Mouse (Mus musculus) neural tube, embryonic 14.5 days (tissue): ENCODE results near the gene Tm4sf1. TPM values are rescaled to one million over a fixed set of nuclear protein-coding genes. Genes with fewer than 3 reads are reported as not detected.
A peak's percentile ranks its signal among the peaks of the same experiment; 100 is the strongest.

Source experiments
- ATAC-seq: fragments of 200-750 bp; cut with Nextera tagmentation; 2 replicates; pipeline ENCODE4 v1.8.0; 2017; ENCODE audit warnings: low read depth, mild to moderate bottlenecking, moderate TSS enrichment, moderate library complexity
- H3K27ac ChIP-seq: fragments of 300-500 bp; sonication (generic); 2 replicates; pipeline ENCODE4 v1.5.1; 2014; ENCODE audit warnings: low read depth, mild to moderate bottlenecking, control low read depth, low read length, moderate library complexity, mixed read lengths
- H3K27me3 ChIP-seq: fragments of 300-500 bp; sonication (generic); 2 replicates; pipeline ENCODE4 v1.6.1; 2014; ENCODE audit warnings: low read length; ENCODE audit not compliant: control insufficient read depth, insufficient read depth
- H3K36me3 ChIP-seq: fragments of 300-500 bp; sonication (generic); 2 replicates; pipeline ENCODE4 v1.6.1; 2014; ENCODE audit warnings: low read length, mixed read lengths; ENCODE audit not compliant: control insufficient read depth, insufficient read depth
- H3K4me1 ChIP-seq: fragments of 300-500 bp; sonication (generic); 2 replicates; pipeline ENCODE4 v1.6.1; 2014; ENCODE audit warnings: low read length; ENCODE audit not compliant: control insufficient read depth, insufficient read depth
- H3K4me2 ChIP-seq: fragments of 300-500 bp; sonication (generic); 2 replicates; pipeline ENCODE4 v1.6.1; 2014; ENCODE audit warnings: mild to moderate bottlenecking, low read depth, low read length, control low read depth
- H3K4me3 ChIP-seq: fragments of 300-500 bp; sonication (generic); 2 replicates; pipeline ENCODE4 v1.5.1; 2014; ENCODE audit warnings: low read depth, low read length, control low read depth, mixed read lengths
- H3K9ac ChIP-seq: fragments of 300-500 bp; sonication (generic); replicated peaks from 2 replicates; pipeline ENCODE4 v1.6.1; 2014; ENCODE audit warnings: low read depth, mild to moderate bottlenecking, control low read depth, low read length, mixed read lengths
- H3K9me3 ChIP-seq: fragments of 300-500 bp; sonication (generic); 2 replicates; pipeline ENCODE4 v1.6.1; 2016; ENCODE audit warnings: low read length; ENCODE audit not compliant: control insufficient read depth
- WGBS: fragments of 180-500 bp; shearing (Covaris S2); extraction: QIAGEN DNeasy Blood & Tissue Kit; methylation state at CpG from one replicate; pipeline ENCODE4 v1.1.7; 2014; 5-methylcytosine and 5-hydroxymethylcytosine counted together
- polyA plus RNA-seq: library from polyadenylated mRNA; unstranded; fragments of >200 nt; fragmentation: Nextera tagmentation; extraction: Ambion mirVana; gene quantifications from 2 replicates; pipeline ENCODE4 v1.2.1, GENCODE M21; 2014

Gene Tm4sf1
- polyA plus RNA-seq, 1 experiment from 2014 or later, result 33.4 TPM

DNA sequence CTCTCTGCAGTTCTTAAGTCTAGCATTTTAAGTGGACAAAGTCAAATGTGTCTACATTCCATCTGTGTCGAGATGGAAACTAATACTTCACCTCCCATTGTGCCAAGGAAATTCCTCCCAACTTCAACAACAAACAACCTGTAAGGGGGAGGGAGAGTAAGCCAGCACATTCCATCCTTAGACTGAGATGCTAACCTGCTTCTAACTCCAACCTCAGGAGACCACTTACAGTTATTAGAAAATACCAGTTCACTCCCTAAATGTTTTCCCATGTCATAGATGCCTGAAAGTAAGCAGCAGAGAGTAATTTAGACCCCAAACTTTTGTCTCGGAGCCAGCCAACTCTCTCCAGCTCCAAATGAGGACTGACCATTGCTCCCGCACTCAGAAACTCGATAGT lies 7.9 kb downstream of the Tm4sf1 start:
- Histone ChIP-seq H3K36me3 (no peaks in the 10 kb centered on the region), H3K9me3 (no peaks in the 10 kb centered on the region), H3K4me3 (no peak overlapping the region), H3K27me3 (no peaks in the 10 kb centered on the region), H3K27ac (no peak overlapping the region; the same call in 1 of the 2 replicates), H3K4me1 (0 out of 2 replicates have a peak, but pooled peaks cover 2% of the 10 kb centered on the region), H3K9ac (no peak overlapping the region), H3K4me2 (no peak overlapping the region)
- WGBS, result 78% methylated on average over 4 of the region's 4 CpGs
- no peak for ATAC-seq

DNA sequence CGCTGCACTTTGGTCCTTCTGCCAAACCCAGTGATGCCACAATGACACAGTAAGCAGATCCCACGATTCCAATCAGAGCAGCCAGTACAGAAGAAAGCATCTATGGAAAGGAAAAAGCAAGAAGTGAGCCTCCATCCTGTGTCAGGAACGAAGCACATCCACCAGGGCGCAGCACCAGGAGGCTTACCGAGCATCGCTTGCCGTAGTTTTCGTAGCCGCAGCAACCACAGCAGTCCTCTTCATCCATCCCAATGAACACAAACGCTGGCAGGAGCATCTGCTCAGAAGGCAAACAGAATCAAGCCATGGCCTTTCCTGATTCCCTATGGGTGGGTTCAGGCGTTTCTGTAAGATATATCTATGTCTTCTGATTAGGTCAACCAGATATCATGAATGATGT lies 9.0 kb downstream of the Tm4sf1 start:
- Histone ChIP-seq H3K4me2 (no peak overlapping the region), H3K4me1 (0 out of 2 replicates have a peak, but pooled peaks cover 2% of the 10 kb centered on the region), H3K27me3 (no peaks in the 10 kb centered on the region), H3K27ac (no peak overlapping the region), H3K9ac (no peak overlapping the region), H3K4me3 (no peak overlapping the region), H3K36me3 (no peaks in the 10 kb centered on the region), H3K9me3 (no peaks in the 10 kb centered on the region)
- 76% methylated on average over 11 of the region's 11 CpGs for WGBS
- ATAC-seq, result no peak

DNA sequence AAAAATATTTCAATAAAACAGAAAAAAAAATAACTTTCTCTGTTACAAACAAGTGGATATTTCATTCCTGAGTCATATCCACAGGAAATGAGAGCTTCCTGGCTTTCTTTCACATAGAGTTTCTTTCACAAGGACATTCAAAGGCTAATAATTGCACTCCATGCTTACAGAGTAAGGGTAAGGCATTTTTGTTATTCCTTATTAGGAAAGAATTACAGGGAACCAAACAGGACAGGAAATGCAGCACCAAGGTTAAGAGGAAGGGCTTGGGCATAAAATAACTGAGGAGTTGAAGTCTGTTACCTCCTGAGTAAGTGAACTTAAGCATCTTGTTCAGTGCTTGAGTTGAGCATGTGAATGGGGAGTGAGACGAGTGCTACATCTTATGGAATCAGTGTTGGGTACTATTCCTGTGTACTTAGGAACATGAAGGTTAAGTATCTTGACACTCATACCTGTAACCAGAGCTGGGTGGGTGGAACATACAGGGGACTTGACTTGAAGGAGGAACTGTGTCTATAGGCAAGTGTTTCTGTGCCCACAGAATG lies 12.8 kb downstream of the Tm4sf1 start:
- H3K27ac ChIP-seq, result no peak overlapping the region
- ATAC-seq, result no peak
- no peaks in the 10 kb centered on the region for H3K4me1 ChIP-seq
- H3K27me3 ChIP-seq, result no peaks in the 10 kb centered on the region
- H3K4me2 ChIP-seq, result no peak overlapping the region
- no peak overlapping the region for H3K4me3 ChIP-seq
- 90% methylated on average over 1 of the region's 1 CpGs for WGBS
- H3K9me3 ChIP-seq, result no peaks in the 10 kb centered on the region
- H3K36me3 ChIP-seq, result no peaks in the 10 kb centered on the region
- no peak overlapping the region for H3K9ac ChIP-seq

DNA sequence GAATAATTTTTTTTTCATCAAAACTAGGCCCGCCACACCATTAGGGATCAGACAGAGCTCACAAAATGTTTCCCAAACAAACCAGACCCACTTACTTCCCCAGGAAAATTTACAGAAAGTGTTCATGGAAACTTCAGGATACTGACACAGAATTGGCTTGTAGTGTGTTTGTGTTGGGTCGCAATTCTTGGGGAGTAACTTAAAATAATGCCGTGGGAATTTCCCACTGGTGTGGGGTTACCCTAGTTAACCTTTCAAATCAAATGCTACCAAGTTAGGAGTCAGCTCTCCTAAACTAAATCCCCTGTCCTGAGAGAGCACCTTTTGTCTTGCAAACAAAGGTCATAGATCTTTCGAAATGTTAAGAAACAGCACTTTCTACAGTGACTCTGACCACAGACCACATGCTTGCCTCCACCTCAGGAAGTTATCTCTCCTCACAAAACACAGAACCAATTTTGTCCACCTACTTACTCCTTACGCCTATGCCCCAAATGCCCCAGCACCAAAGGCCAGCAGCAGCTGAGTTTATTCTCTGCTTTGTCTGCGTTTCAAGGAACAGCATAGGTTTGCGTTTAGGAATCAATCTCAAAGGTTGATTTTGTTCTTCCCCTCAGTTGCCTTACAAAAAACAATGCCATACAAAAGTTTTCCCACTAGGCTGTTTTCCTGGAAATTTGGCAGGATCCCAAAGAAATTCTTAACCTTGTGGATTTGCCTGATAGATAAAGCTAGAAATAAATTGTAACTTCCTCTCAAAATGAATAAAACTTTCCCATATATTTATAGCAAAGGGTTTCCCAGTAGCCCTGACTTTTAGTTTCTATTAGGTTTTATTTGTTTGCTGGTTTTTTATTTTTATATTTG lies 13.7 kb downstream of the Tm4sf1 start:
- 0 out of 2 replicates have a peak overlapping the region, but pooled peaks have one; percentile 22 for H3K27ac ChIP-seq

DNA sequence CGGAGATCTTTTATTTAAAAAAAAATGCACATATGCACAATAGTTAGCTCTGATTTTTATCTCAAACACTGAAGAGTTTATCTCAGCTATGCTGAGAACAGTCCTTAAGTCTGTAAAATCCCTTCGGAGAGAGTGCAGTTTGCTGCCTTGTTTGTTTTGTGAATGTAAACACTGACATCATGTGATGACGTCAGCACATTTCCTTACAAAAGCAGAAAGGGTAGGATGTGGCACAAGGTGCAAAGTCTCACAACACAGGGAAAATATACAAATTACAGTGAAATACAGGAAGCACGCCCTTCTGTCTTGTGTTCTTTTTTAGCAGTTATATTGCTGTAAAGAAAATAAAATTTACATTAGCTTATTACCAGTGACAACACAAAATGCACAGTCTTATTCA lies 14.3 kb downstream of the Tm4sf1 start:
- ATAC-seq, result no peak
- no peak overlapping the region for H3K27ac ChIP-seq
- WGBS, result 59% methylated on average over 4 of the region's 4 CpGs

More for the DNA sequence above, 13.7 kb downstream of the Tm4sf1 start:
- H3K36me3 ChIP-seq, result no peaks in the 10 kb centered on the region
- no peak for ATAC-seq
- H3K9ac ChIP-seq, result no peak overlapping the region
- 39% methylated on average over 7 of the region's 7 CpGs for WGBS
- H3K27me3 ChIP-seq, result no peaks in the 10 kb centered on the region
- H3K4me1 ChIP-seq, result no peaks in the 10 kb centered on the region
- H3K4me3 ChIP-seq, result no peak overlapping the region
- H3K9me3 ChIP-seq, result no peaks in the 10 kb centered on the region
- H3K4me2 ChIP-seq, result no peak overlapping the region

DNA sequence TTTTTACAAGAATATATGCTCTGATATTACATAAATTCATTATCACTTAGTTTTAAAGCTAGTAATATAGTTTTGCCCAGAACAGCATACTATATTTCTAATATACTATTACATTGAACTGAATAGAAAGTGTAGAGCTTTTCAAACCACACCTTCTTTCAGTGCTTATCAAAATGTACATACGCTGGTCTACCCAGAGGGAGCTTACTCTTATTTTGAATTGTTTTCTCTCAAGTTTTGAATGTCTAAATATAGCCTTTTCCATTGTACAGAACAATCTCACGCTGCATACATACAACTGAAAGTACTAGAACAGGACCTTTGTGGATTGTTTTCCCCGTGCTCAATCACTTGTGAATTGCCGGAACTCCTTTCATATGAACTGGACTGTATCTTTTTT lies 23.6 kb downstream of the Tm4sf1 start:
- no peaks in the 10 kb centered on the region for H3K36me3 ChIP-seq
- 88% methylated on average over 4 of the region's 4 CpGs for WGBS
- H3K9ac ChIP-seq, result no peak overlapping the region

More for the DNA sequence above, 14.3 kb downstream of the Tm4sf1 start:
- Histone ChIP-seq H3K4me1 (no peaks in the 10 kb centered on the region), H3K9ac (no peak overlapping the region), H3K4me3 (no peak overlapping the region), H3K36me3 (no peaks in the 10 kb centered on the region), H3K27me3 (no peaks in the 10 kb centered on the region), H3K4me2 (no peak overlapping the region), H3K9me3 (no peaks in the 10 kb centered on the region)

DNA sequence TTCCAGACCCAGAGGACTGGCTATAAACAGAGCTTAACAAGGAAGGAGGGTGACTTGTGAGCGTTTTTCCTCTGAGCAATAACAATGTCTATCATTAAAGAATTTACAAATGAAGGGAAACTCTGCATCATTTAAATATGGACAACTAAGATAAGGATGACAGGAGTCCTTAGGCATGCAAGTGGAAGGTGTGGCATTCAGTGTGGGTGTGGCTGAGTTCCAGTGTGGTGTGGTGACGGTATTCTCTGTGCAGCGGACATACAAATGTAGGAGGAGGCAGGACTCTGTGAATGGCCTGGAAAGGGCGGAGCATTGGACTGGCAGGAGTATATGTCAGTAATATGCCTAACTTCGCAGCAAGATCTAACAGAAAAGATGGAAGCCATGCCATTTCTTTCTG lies 24.3 kb downstream of the Tm4sf1 start:
- Histone ChIP-seq H3K9ac (no peak overlapping the region), H3K36me3 (no peaks in the 10 kb centered on the region), H3K4me1 (no peaks in the 10 kb centered on the region), H3K4me3 (no peak overlapping the region), H3K27me3 (no peaks in the 10 kb centered on the region), H3K4me2 (no peak overlapping the region), H3K27ac (no peak overlapping the region), H3K9me3 (no peaks in the 10 kb centered on the region)
- 83% methylated on average over 5 of the region's 5 CpGs for WGBS
- no peak for ATAC-seq

More for the DNA sequence above, 23.6 kb downstream of the Tm4sf1 start:
- Histone ChIP-seq H3K4me2 (no peak overlapping the region), H3K4me1 (no peaks in the 10 kb centered on the region), H3K9me3 (no peaks in the 10 kb centered on the region), H3K4me3 (no peak overlapping the region), H3K27me3 (no peaks in the 10 kb centered on the region), H3K27ac (no peak overlapping the region)
- ATAC-seq, result no peak

DNA sequence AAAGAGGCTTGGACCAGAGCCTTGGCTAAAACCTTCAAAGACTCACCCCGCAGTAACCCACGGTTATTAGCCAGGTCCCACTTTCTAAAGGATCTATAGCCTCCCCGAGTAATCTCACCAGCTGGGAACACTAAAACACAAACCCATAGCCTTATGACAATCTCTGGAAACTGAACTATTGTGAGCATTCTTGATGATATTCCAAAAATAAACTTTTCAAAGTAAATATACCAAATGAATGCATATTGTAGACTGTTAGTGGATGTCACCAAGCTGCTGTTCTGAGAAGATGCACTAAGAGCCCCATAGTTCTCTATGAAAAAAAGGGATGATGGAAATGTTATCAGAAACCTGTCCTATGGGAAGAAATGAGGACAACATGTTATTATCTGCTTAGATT lies 25.0 kb downstream of the Tm4sf1 start:
- Histone ChIP-seq H3K27ac (no peak overlapping the region), H3K4me1 (no peaks in the 10 kb centered on the region), H3K9me3 (no peaks in the 10 kb centered on the region), H3K36me3 (no peaks in the 10 kb centered on the region), H3K4me2 (no peak overlapping the region), H3K27me3 (no peaks in the 10 kb centered on the region), H3K4me3 (no peak overlapping the region), H3K9ac (no peak overlapping the region)
- 82% methylated on average over 3 of the region's 3 CpGs for WGBS
- ATAC-seq, result no peak

DNA sequence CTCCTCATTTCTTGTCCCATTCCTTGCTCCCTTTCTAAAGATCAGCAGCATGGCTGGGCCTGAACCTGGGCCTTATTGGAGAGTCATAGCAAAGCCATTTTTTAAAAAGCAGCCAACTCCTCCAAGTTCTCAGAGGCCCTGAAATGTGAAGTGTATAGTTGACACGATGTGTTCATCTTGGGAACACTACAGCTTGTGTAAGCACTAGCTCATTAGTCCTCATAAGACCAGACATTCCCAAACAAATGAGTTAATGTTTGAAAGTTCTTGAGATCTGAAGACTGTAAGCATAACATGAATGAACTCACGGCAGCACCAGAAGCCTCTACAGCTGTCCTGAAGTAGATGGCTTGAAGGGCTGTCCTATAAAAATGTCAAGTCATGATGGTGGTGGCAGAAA lies 32.8 kb downstream of the Tm4sf1 start:
- Histone ChIP-seq H3K4me3 (no peak overlapping the region), H3K27ac (no peak overlapping the region), H3K27me3 (no peaks in the 10 kb centered on the region), H3K4me2 (no peak overlapping the region), H3K9me3 (no peaks in the 10 kb centered on the region), H3K9ac (no peak overlapping the region), H3K4me1 (no peaks in the 10 kb centered on the region), H3K36me3 (no peaks in the 10 kb centered on the region)
- ATAC-seq, result no peak
- 89% methylated on average over 2 of the region's 2 CpGs for WGBS
